Mouse (Mus musculus): ENCODE measurements around the gene 4930562C15Rik. TPM values are rescaled to one million over a fixed set of nuclear protein-coding genes. Genes with fewer than 3 reads are reported as not detected.

Gene 4930562C15Rik
- polyA plus RNA-seq, 1 experiment from 2014 or later = not detected

- no peaks in the 10 kb centered on the region for H3K9me3 ChIP-seq (replicated peaks)
- no peak overlapping the region for H3K4me3 ChIP-seq (replicated peaks)
- H3K27me3 ChIP-seq = 0 out of 2 replicates have a peak, but pooled peaks cover 3% of the 10 kb centered on the region
- 28% methylated on average over 9 of the region's 9 CpGs for WGBS (ENCODE audit: insufficient replicate concordance)
- no peak overlapping the region for H3K27ac ChIP-seq
- no peak overlapping the region for H3K4me2 ChIP-seq
- peak; percentile 43 for DNase-seq
- ATAC-seq (ENCODE audit: low read depth) = peak; percentile 73
- 0 out of 2 replicates have a peak, but pooled peaks cover 7% of the 10 kb centered on the region for H3K4me1 ChIP-seq (replicated peaks)
- no peak overlapping the region for H3K9ac ChIP-seq
- no peaks in the 10 kb centered on the region for H3K36me3 ChIP-seq
Measured at GRCm38 (mm10) chr16:4862863-4863483, 27.8 kb downstream of the 4930562C15Rik start.

DNA sequence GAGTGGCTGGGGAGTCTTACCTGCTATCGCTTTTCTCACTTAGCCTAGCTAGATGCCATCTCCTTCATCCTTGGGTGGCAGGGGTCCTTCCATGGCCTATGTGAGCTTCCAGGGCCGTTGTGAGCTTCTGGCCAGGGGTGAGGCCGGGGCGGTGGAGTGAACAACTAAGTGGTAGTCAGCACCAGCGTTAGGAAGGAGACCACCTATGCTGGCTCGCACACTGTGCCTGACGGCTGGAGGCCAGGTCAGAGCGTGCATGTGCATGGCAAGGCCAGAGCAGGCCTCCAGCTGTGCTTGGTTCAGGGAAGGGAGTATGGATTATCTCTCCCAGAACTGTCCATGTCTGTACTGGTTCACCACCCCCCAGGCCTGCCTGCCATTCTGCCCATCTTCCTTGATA lies 28.5 kb downstream of the 4930562C15Rik start:
- ATAC-seq (ENCODE audit: low read depth) (no peak), DNase-seq (no peak)
- no peak overlapping the region for H3K9ac ChIP-seq
- no peak overlapping the region for H3K27ac ChIP-seq
- no peak overlapping the region for H3K4me3 ChIP-seq (replicated peaks)
- WGBS (ENCODE audit: insufficient replicate concordance) = 76% methylated on average over 8 of the region's 8 CpGs
- H3K9me3 ChIP-seq (replicated peaks) = no peaks in the 10 kb centered on the region
- H3K4me1 ChIP-seq (replicated peaks) = 0 out of 2 replicates have a peak, but pooled peaks cover 7% of the 10 kb centered on the region
- H3K36me3 ChIP-seq = no peaks in the 10 kb centered on the region
- H3K4me2 ChIP-seq = no peak overlapping the region
- 0 out of 2 replicates have a peak, but pooled peaks cover 3% of the 10 kb centered on the region for H3K27me3 ChIP-seq

- ATAC-seq (ENCODE audit: low read depth) (no peak), DNase-seq (no peak)
- no peaks in the 10 kb centered on the region for H3K9me3 ChIP-seq (replicated peaks)
- peaks cover 11% of the 10 kb centered on the region for H3K36me3 ChIP-seq
- H3K4me1 ChIP-seq (replicated peaks) = 0 out of 2 replicates have a peak, but pooled peaks cover 7% of the 10 kb centered on the region
- H3K4me2 ChIP-seq = no peak overlapping the region
- WGBS (ENCODE audit: insufficient replicate concordance) = 58% methylated on average over 7 of the region's 7 CpGs
- no peaks in the 10 kb centered on the region for H3K27me3 ChIP-seq
- no peak overlapping the region for H3K9ac ChIP-seq
- H3K4me3 ChIP-seq (replicated peaks) = no peak overlapping the region
- no peak overlapping the region for H3K27ac ChIP-seq
Measured at GRCm38 (mm10) chr16:4866101-4866695, 31.0 kb downstream of the 4930562C15Rik start.

DNA sequence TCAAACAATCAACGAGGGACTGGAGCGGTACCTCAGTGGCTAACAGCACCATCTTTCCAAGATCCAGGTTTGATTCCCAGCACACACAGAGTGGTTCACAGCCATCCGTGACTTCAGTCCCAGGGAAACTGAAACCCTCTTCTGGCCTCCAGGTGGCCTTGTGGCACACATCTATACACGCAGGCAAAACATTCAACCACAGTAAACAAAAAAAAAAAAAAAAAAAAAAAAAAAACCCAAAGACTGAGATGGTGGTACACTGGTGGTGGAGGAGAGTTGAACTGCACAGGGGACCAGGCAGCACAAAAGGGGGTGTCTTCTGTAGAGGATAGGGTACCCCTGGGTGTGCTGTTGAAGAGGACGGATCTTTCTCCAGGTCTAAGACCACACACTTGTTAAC lies 35.3 kb downstream of the 4930562C15Rik start:
- Histone ChIP-seq H3K36me3 (peaks cover 25% of the 10 kb centered on the region), H3K4me3 (replicated peaks) (no peak overlapping the region), H3K27ac (no peak overlapping the region), H3K9ac (no peak overlapping the region), H3K27me3 (no peaks in the 10 kb centered on the region), H3K4me1 (replicated peaks) (peaks cover 28% of the 10 kb centered on the region), H3K9me3 (replicated peaks) (no peaks in the 10 kb centered on the region), H3K4me2 (no peak overlapping the region)
- 79% methylated on average over 5 of the region's 5 CpGs for WGBS (ENCODE audit: insufficient replicate concordance)
- ATAC-seq (ENCODE audit: low read depth) = no peak
- no peak for DNase-seq

DNA sequence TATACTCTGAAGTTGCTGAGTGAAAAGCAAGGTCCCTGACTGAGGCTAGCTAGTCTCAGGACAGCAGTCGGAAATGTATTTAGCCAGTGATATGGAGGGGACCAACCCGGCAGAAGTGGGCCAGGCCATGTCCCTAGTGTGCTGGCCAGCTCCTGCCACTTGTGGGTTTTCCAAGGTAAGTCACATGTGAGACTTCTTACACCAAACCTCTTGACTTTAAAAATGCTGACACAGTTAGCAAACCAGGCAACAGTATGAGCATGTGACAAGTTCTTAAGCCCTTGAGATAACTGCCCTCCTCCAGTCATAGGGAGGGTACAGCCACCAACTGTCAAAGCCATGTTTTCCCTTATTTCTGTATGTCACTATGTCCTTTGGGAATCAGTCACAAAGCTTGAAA lies 36.7 kb downstream of the 4930562C15Rik start:
- no peak for ATAC-seq (ENCODE audit: low read depth)

GRCm38 (mm10) chr16:4875198-4876032 lies 40.2 kb downstream of the 4930562C15Rik start:
- ATAC-seq (ENCODE audit: low read depth) = no peak
- H3K9ac ChIP-seq = peak overlapping the region; percentile 43
- H3K27ac ChIP-seq = peak overlapping the region; percentile 50
- H3K4me1 ChIP-seq (replicated peaks) = peaks cover 64% of the 10 kb centered on the region
- peak overlapping the region; percentile 12 for H3K4me3 ChIP-seq (replicated peaks)
- H3K27me3 ChIP-seq = no peaks in the 10 kb centered on the region
- H3K4me2 ChIP-seq = peak overlapping the region; percentile 46
- H3K9me3 ChIP-seq (replicated peaks) = no peaks in the 10 kb centered on the region
- no peak for DNase-seq
- 57% methylated on average over 19 of the region's 23 CpGs for WGBS (ENCODE audit: insufficient replicate concordance)
- peaks cover 28% of the 10 kb centered on the region; the same call in 1 of the 2 replicates for H3K36me3 ChIP-seq

More for the DNA sequence above, 36.7 kb downstream of the 4930562C15Rik start:
- no peak for DNase-seq
- 62% methylated on average over 2 of the region's 2 CpGs for WGBS (ENCODE audit: insufficient replicate concordance)
- no peak overlapping the region for H3K4me3 ChIP-seq (replicated peaks)
- no peak overlapping the region for H3K9ac ChIP-seq
- peaks cover 42% of the 10 kb centered on the region for H3K4me1 ChIP-seq (replicated peaks)
- peaks cover 36% of the 10 kb centered on the region for H3K36me3 ChIP-seq
- no peak overlapping the region for H3K27ac ChIP-seq
- no peak overlapping the region for H3K4me2 ChIP-seq
- H3K9me3 ChIP-seq (replicated peaks) = no peaks in the 10 kb centered on the region
- H3K27me3 ChIP-seq = no peaks in the 10 kb centered on the region

GRCm38 (mm10) chr16:4876033-4876680 lies 40.9 kb downstream of the 4930562C15Rik start:
- Histone ChIP-seq H3K4me3 (replicated peaks) (peak overlapping the region; percentile 12), H3K9me3 (replicated peaks) (no peaks in the 10 kb centered on the region), H3K27ac (peak overlapping the region; percentile 50), H3K9ac (peak overlapping the region; percentile 43), H3K27me3 (no peaks in the 10 kb centered on the region), H3K4me2 (peak overlapping the region; percentile 46), H3K4me1 (replicated peaks) (peaks cover 69% of the 10 kb centered on the region), H3K36me3 (peaks cover 25% of the 10 kb centered on the region; the same call in 1 of the 2 replicates)
- DNase-seq (no peak), ATAC-seq (ENCODE audit: low read depth) (no peak)
- 68% methylated on average over 8 of the region's 8 CpGs for WGBS (ENCODE audit: insufficient replicate concordance)

- H3K9ac ChIP-seq = peak overlapping the region; percentile 91; the same call in 1 of the 2 replicates
Measured at GRCm38 (mm10) chr16:4877195-4877594, 42.0 kb downstream of the 4930562C15Rik start.

DNA sequence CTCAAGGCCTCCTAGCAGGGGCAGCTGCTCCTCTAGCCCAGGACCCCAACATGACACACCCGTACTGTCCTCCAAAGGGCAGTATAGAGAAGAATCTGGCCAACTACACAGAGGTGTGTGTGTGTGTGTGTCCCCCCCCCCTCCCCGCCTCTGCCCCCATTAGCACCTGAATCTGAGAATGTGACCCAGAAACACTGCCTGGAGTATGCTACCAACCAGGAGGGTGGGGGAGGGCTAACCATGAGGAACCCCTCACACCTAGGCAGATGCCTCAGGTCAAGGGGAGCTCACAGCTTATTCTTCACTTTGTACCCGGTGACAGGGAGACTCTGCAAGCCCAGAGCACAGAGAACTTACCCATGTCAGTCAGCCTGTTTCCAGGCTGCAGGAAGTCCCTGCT lies 42.5 kb downstream of the 4930562C15Rik start:
- WGBS (ENCODE audit: insufficient replicate concordance) = 54% methylated on average over 3 of the region's 3 CpGs
- H3K36me3 ChIP-seq = peaks cover 25% of the 10 kb centered on the region; the same call in 1 of the 2 replicates
- peak overlapping the region; percentile 88 for H3K4me3 ChIP-seq (replicated peaks)
- no peaks in the 10 kb centered on the region for H3K27me3 ChIP-seq
- H3K4me1 ChIP-seq (replicated peaks) = peaks cover 72% of the 10 kb centered on the region
- H3K27ac ChIP-seq = peak overlapping the region; percentile 98
- ATAC-seq (ENCODE audit: low read depth) (no peak), DNase-seq (no peak)
- peak overlapping the region; percentile 91 for H3K9ac ChIP-seq
- H3K9me3 ChIP-seq (replicated peaks) = no peaks in the 10 kb centered on the region
- H3K4me2 ChIP-seq = peak overlapping the region; percentile 96

More at GRCm38 (mm10) chr16:4877195-4877594, 42.0 kb downstream of the 4930562C15Rik start:
- H3K4me2 ChIP-seq = peak overlapping the region; percentile 96
- H3K36me3 ChIP-seq = peaks cover 25% of the 10 kb centered on the region; the same call in 1 of the 2 replicates
- peak overlapping the region; percentile 88; the same call in 1 of the 2 replicates for H3K4me3 ChIP-seq (replicated peaks)
- no peaks in the 10 kb centered on the region for H3K27me3 ChIP-seq
- DNase-seq (no peak), ATAC-seq (ENCODE audit: low read depth) (no peak)
- peak overlapping the region; percentile 39; the same call in 1 of the 2 replicates for H3K27ac ChIP-seq
- H3K9me3 ChIP-seq (replicated peaks) = no peaks in the 10 kb centered on the region
- H3K4me1 ChIP-seq (replicated peaks) = peaks cover 71% of the 10 kb centered on the region
- 72% methylated on average over 4 of the region's 4 CpGs for WGBS (ENCODE audit: insufficient replicate concordance)

DNA sequence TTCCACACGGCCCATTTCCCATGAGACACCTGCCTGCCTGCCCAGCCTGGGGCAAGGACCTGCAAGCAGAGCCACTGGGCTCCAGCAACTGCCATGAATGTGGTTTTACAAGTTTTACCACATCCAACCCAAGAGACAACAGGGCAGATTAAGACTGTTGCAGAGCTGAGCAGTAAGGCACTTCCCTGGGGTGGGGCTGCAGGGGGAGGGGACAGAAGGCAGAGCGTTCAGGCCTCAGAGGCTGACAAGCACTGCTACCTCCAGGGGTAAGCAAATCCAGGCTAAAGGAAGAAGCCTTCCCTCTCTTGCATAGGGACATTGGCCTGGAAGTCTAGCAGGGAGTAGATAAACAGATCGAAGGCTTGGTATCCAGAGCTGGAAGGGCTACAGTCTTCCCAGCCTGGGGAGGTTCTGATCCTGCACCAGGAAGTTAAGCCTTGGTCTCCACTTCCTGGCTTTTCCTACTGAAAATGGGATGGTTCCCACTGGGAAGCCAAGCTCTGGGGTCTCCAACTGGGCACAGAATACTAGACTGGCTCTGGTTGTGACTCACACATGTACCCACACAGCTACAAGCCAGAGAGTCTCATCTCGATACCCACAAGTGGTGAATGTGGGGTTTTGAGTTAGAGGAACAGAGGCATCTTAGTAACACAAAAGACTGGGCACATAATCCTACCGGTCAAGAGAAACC lies 43.1 kb downstream of the 4930562C15Rik start:
- DNase-seq (peak; percentile 39), ATAC-seq (ENCODE audit: low read depth) (no peak; the same call in 1 of the 2 replicates)
- WGBS (ENCODE audit: insufficient replicate concordance) = 14% methylated on average over 5 of the region's 5 CpGs
- peak overlapping the region; percentile 96 for H3K4me2 ChIP-seq
- H3K4me1 ChIP-seq (replicated peaks) = peaks cover 67% of the 10 kb centered on the region
- peak overlapping the region; percentile 88 for H3K4me3 ChIP-seq (replicated peaks)
- H3K27me3 ChIP-seq = no peaks in the 10 kb centered on the region
- H3K36me3 ChIP-seq = peaks cover 23% of the 10 kb centered on the region; the same call in 1 of the 2 replicates
- peak overlapping the region; percentile 98 for H3K27ac ChIP-seq
- H3K9me3 ChIP-seq (replicated peaks) = no peaks in the 10 kb centered on the region
- peak overlapping the region; percentile 91 for H3K9ac ChIP-seq

All from liver, embryonic 13.5 days (tissue).